ENCODE assay signal across 20 mouse cellular contexts in genomic region chr9:92210386-92210967, GRCm38 (mm10). TPM values are rescaled to one million over a fixed set of nuclear protein-coding genes. Genes with fewer than 3 reads are reported as not detected.
DNase-seq lines count a peak whose midpoint lies in the region; ATAC-seq and TF ChIP-seq lines count a peak whose summit lies in the region.
"Had no signal": no experiment of that assay in that cellular context is flagged by ENCODE, and none has a peak within 500 bp of the region (broad histone marks: within the 10 kb centered on the region; RNA-seq: fewer than 3 reads in every experiment).

No protein-coding gene starts in this region.

- H3K27me3 ChIP-seq in lung, postnatal 0 days (replicated peaks; ENCODE audit: insufficient read depth, low read length): no peaks in the 10 kb centered on the region
- no peaks in the 10 kb centered on the region for H3K27me3 ChIP-seq in lung, embryonic 14.5 days (ENCODE audit: insufficient read depth, low read length)
- H3K27me3 ChIP-seq in stomach, embryonic 16.5 days (ENCODE audit: control insufficient read depth, insufficient read depth, low read length): no peaks in the 10 kb centered on the region
- H3K27me3 ChIP-seq in liver, embryonic 11.5 days (replicated peaks; ENCODE audit: control insufficient read depth, insufficient read depth, low read length): no peaks in the 10 kb centered on the region
- H3K27me3 ChIP-seq: heart, embryonic 12.5 days; hindbrain, embryonic 15.5 days; kidney, embryonic 15.5 days; limb, embryonic 15.5 days had no signal

- no peaks in the 10 kb centered on the region for H3K36me3 ChIP-seq in lung, postnatal 0 days (ENCODE audit: insufficient read depth, low read length)
- H3K36me3 ChIP-seq in lung, embryonic 14.5 days (ENCODE audit: insufficient read depth): no peaks in the 10 kb centered on the region
- no peaks in the 10 kb centered on the region for H3K36me3 ChIP-seq in stomach, embryonic 16.5 days (ENCODE audit: control insufficient read depth, insufficient read depth, low read length)
- no peaks in the 10 kb centered on the region for H3K36me3 ChIP-seq in liver, embryonic 11.5 days (ENCODE audit: control insufficient read depth, insufficient read depth, low read length)
- H3K36me3 ChIP-seq: heart, embryonic 12.5 days; hindbrain, embryonic 15.5 days; kidney, embryonic 15.5 days; limb, embryonic 15.5 days had no signal

- no peaks in the 10 kb centered on the region for H3K9me3 ChIP-seq in lung, postnatal 0 days (ENCODE audit: low read length)
- H3K9me3 ChIP-seq in lung, embryonic 14.5 days (ENCODE audit: low read depth, low read length): no peaks in the 10 kb centered on the region
- no peaks in the 10 kb centered on the region for H3K9me3 ChIP-seq in stomach, embryonic 16.5 days (replicated peaks; ENCODE audit: control insufficient read depth, low read length)
- no peaks in the 10 kb centered on the region for H3K9me3 ChIP-seq in liver, embryonic 11.5 days (ENCODE audit: control insufficient read depth, low read length)
- H3K9me3 ChIP-seq: heart, embryonic 12.5 days; hindbrain, embryonic 15.5 days; kidney, embryonic 15.5 days; limb, embryonic 15.5 days had no signal

- WGBS in lung, adult 2 months: 54% methylated on average over 7 of the region's 7 CpGs
- 51% methylated on average over 7 of the region's 7 CpGs for WGBS in lung, postnatal 0 days
- WGBS in lung, embryonic 14.5 days: 54% methylated on average over 7 of the region's 7 CpGs
- WGBS in stomach, embryonic 16.5 days: 48% methylated on average over 7 of the region's 7 CpGs
- WGBS in liver, embryonic 11.5 days: 76% methylated on average over 7 of the region's 7 CpGs

- peaks cover 9% of the 10 kb centered on the region for H3K4me1 ChIP-seq in lung, adult 2 months (ENCODE audit: control insufficient read depth, insufficient read depth, low read length)
- no peaks in the 10 kb centered on the region for H3K4me1 ChIP-seq in lung, postnatal 0 days (ENCODE audit: insufficient read depth, low read depth, low read length)
- no peaks in the 10 kb centered on the region for H3K4me1 ChIP-seq in lung, embryonic 14.5 days (ENCODE audit: insufficient read depth)
- H3K4me1 ChIP-seq in stomach, embryonic 16.5 days (ENCODE audit: control insufficient read depth, insufficient read depth, low read length): 0 out of 2 replicates have a peak, but pooled peaks cover 4% of the 10 kb centered on the region
- no peaks in the 10 kb centered on the region for H3K4me1 ChIP-seq in liver, embryonic 11.5 days (replicated peaks; ENCODE audit: control insufficient read depth, insufficient read depth, low read length)
- H3K4me1 ChIP-seq: heart, embryonic 12.5 days; hindbrain, embryonic 15.5 days; kidney, embryonic 15.5 days; limb, embryonic 15.5 days had no signal

- no peak overlapping the region for H3K4me3 ChIP-seq in lung, adult 2 months (replicated peaks; ENCODE audit: extremely low read depth, low read depth, low read length)
- no peak overlapping the region for H3K4me3 ChIP-seq in lung, postnatal 0 days (ENCODE audit: low read depth, low read length)
- no peak overlapping the region for H3K4me3 ChIP-seq in lung, embryonic 14.5 days (ENCODE audit: low read depth, low read length)
- no peak overlapping the region for H3K4me3 ChIP-seq in stomach, embryonic 16.5 days (replicated peaks; ENCODE audit: low read length)
- no peak overlapping the region for H3K4me3 ChIP-seq in liver, embryonic 11.5 days (ENCODE audit: low read depth, low read length)
- H3K4me3 ChIP-seq: erythroblast, embryonic 14.5 days; heart, embryonic 12.5 days; hindbrain, embryonic 15.5 days; kidney, embryonic 15.5 days; limb, embryonic 15.5 days had no signal

- no peak for TF ChIP-seq EP300 in lung, postnatal 0 days (IDR thresholded peaks at IDR 0.05)

- H3K4me2 ChIP-seq in lung, postnatal 0 days (replicated peaks; ENCODE audit: low read depth, low read length): no peak overlapping the region
- no peak overlapping the region for H3K4me2 ChIP-seq in lung, embryonic 14.5 days
- no peak overlapping the region for H3K4me2 ChIP-seq in stomach, embryonic 16.5 days (ENCODE audit: low read depth, low read length)
- H3K4me2 ChIP-seq in liver, embryonic 11.5 days: no peak overlapping the region
- H3K4me2 ChIP-seq: heart, embryonic 12.5 days; hindbrain, embryonic 15.5 days; kidney, embryonic 15.5 days; limb, embryonic 15.5 days had no signal

- ATAC-seq in lung, postnatal 0 days: no peak
- ATAC-seq in lung, embryonic 14.5 days (ENCODE audit: insufficient read depth): peak; percentile 75; the same call in 1 of the 2 replicates
- peak; percentile 44; the same call in 1 of the 2 replicates for ATAC-seq in stomach, embryonic 16.5 days (ENCODE audit: insufficient read depth, low FRiP score)
- no peak for ATAC-seq in liver, embryonic 11.5 days (replicated peaks; ENCODE audit: low FRiP score)
- ATAC-seq: CD4-positive, CD25-positive, alpha-beta regulatory T cell, adult 4 months; intestine, embryonic 16.5 days; liver, postnatal 0 days had no signal

- H3K9ac ChIP-seq in lung, postnatal 0 days (replicated peaks; ENCODE audit: low read depth): no peak overlapping the region
- H3K9ac ChIP-seq in lung, embryonic 14.5 days: no peak overlapping the region
- H3K9ac ChIP-seq in stomach, embryonic 16.5 days (ENCODE audit: low read length): no peak overlapping the region
- H3K9ac ChIP-seq in liver, embryonic 11.5 days (ENCODE audit: low read depth, low read length): no peak overlapping the region
- H3K9ac ChIP-seq: heart, embryonic 12.5 days; hindbrain, embryonic 15.5 days; kidney, embryonic 15.5 days; limb, embryonic 15.5 days; liver, postnatal 0 days had no signal

- H3K27ac ChIP-seq in lung, postnatal 0 days (ENCODE audit: low read length): no peak overlapping the region
- no peak overlapping the region for H3K27ac ChIP-seq in lung, embryonic 14.5 days (ENCODE audit: low read depth)
- H3K27ac ChIP-seq in stomach, embryonic 16.5 days (ENCODE audit: low read length): peak overlapping the region; percentile 49; the same call in 1 of the 2 replicates
- H3K27ac ChIP-seq in liver, embryonic 11.5 days (ENCODE audit: low read depth, low read length): no peak overlapping the region
- H3K27ac ChIP-seq: hindbrain, embryonic 15.5 days; kidney, embryonic 15.5 days; limb, embryonic 15.5 days had no signal

- peak; percentile 12 for DNase-seq in lung, adult 2 months
- DNase-seq in lung, postnatal 0 days (ENCODE audit: low spot score): no peak
- DNase-seq in lung, embryonic 14.5 days: peak; percentile 33
- DNase-seq in lung, postnatal 25 days (ENCODE audit: low spot score): peak; percentile 38
- DNase-seq in liver, embryonic 11.5 days (ENCODE audit: low spot score): no peak
- no peak for DNase-seq in cerebellum, adult 11-12 months
- DNase-seq: adrenal gland, adult 2 months; cerebellum, postnatal 25 days; liver, postnatal 0 days; thymus, adult 2 months had no signal

- no peak for TF ChIP-seq POLR2A in lung, adult 2 months (IDR thresholded peaks at IDR 0.05; ENCODE audit: borderline replicate concordance, extremely low read depth, low read depth, low read length)

- TF ChIP-seq CTCF in lung, adult 2 months (IDR thresholded peaks at IDR 0.05; ENCODE audit: insufficient read depth, low read length): no peak
- TF ChIP-seq CTCF in lung, postnatal 0 days (IDR thresholded peaks at IDR 0.05): no peak
- TF ChIP-seq CTCF in lung, embryonic 14.5 days (IDR thresholded peaks at IDR 0.05; ENCODE audit: low read depth): no peak

RNA-seq across cellular contexts. Expression of gene Plscr5, which starts 17.7 kb away (rescaled TPM):
- polyA plus RNA-seq in lung, adult 2 months (2012; rRNA removed): not detected in 2 replicates
- polyA plus RNA-seq in lung, postnatal 0 days (2015; fragmentation: Nextera tagmentation; extraction: Ambion mirVana): 0.19 TPM in 1 of 2 replicates, not detected in the other
- polyA plus RNA-seq in lung, embryonic 14.5 days (2014; fragmentation: Nextera tagmentation; extraction: Ambion mirVana): not detected in 2 replicates
- 0.22 TPM in 1 of 2 replicates, not detected in the other for polyA plus RNA-seq in stomach, embryonic 16.5 days (2015; fragmentation: Nextera tagmentation; extraction: Ambion mirVana)
- polyA plus RNA-seq in liver, embryonic 11.5 days (2014; fragmentation: Nextera tagmentation; extraction: Ambion mirVana): not detected in 2 replicates
- polyA plus RNA-seq: adrenal gland, adult 2 months; CD4-positive, CD25-positive, alpha-beta regulatory T cell, adult 4 months; erythroblast, embryonic 14.5 days; heart, embryonic 12.5 days; intestine, embryonic 16.5 days; kidney, embryonic 15.5 days; large intestine, adult 2 months; limb, embryonic 15.5 days; liver, postnatal 0 days; neural tube, embryonic 11.5 days had no signal

RNA-seq across cellular contexts. Expression of gene Plscr1, which starts 39.1 kb away (rescaled TPM):
- polyA plus RNA-seq in lung, adult 2 months (2012; rRNA removed): 30.0 and 34.1 TPM in 2 replicates
- 53.7 and 57.9 TPM in 2 replicates for polyA plus RNA-seq in lung, postnatal 0 days (2015; fragmentation: Nextera tagmentation; extraction: Ambion mirVana)
- 28.7 and 29.5 TPM in 2 replicates for polyA plus RNA-seq in lung, embryonic 14.5 days (2014; fragmentation: Nextera tagmentation; extraction: Ambion mirVana)
- polyA plus RNA-seq in stomach, embryonic 16.5 days (2015; fragmentation: Nextera tagmentation; extraction: Ambion mirVana): 53.9 and 56.2 TPM in 2 replicates
- 35.4 and 36.9 TPM in 2 replicates for polyA plus RNA-seq in liver, embryonic 11.5 days (2014; fragmentation: Nextera tagmentation; extraction: Ambion mirVana)

Comparison
In these comparisons a context has a peak if more than half of its experiments do, and no peak if none do; other contexts are left out.
1. DNase-seq: peak in lung, adult 2 months (single experiment), lung, embryonic 14.5 days (single experiment) and lung, postnatal 25 days (single experiment); none in lung, postnatal 0 days (single experiment), liver, embryonic 11.5 days (single experiment) and cerebellum, adult 11-12 months (single experiment).
2. ATAC-seq: peak in lung, embryonic 14.5 days (single experiment) and stomach, embryonic 16.5 days (single experiment); none in lung, postnatal 0 days (single experiment) and liver, embryonic 11.5 days (single experiment).